Mouse (Mus musculus): ENCODE data around the gene Il10rb. TPM values are rescaled to one million over a fixed set of nuclear protein-coding genes. Genes with fewer than 3 reads are reported as not detected.

Il10rb gene
- polyA plus RNA-seq, 1 experiment from 2014 or later: 12.2 TPM

Other genes with a start within 250 kb of the Il10rb start
- 15.6 and 16.2 TPM in 2 replicates for gene Olig2, start 180.7 kb upstream of the Il10rb start, polyA plus RNA-seq (2015; fragmentation: Nextera tagmentation; extraction: Ambion mirVana)
- 121 and 136 TPM in 2 replicates for gene Olig1, start 136.4 kb upstream of the Il10rb start, polyA plus RNA-seq (2015; fragmentation: Nextera tagmentation; extraction: Ambion mirVana)
- 37.1 and 39.5 TPM in 2 replicates for gene Ifnar2, start 33.4 kb upstream of the Il10rb start, polyA plus RNA-seq (2015; fragmentation: Nextera tagmentation; extraction: Ambion mirVana)
- gene Gm21970, start 14.4 kb upstream of the Il10rb start, polyA plus RNA-seq (2015; fragmentation: Nextera tagmentation; extraction: Ambion mirVana): not detected in 2 replicates
- 48.3 and 51.4 TPM in 2 replicates for gene Ifnar1, start 79.1 kb downstream of the Il10rb start, polyA plus RNA-seq (2015; fragmentation: Nextera tagmentation; extraction: Ambion mirVana)
- gene Ifngr2, start 140.9 kb downstream of the Il10rb start, polyA plus RNA-seq (2015; fragmentation: Nextera tagmentation; extraction: Ambion mirVana): 105 and 106 TPM in 2 replicates
- 99.3 and 105 TPM in 2 replicates for gene Tmem50b, start 191.6 kb downstream of the Il10rb start, polyA plus RNA-seq (2015; fragmentation: Nextera tagmentation; extraction: Ambion mirVana)
- 5.6 and 5.8 TPM in 2 replicates for gene Dnajc28, start 212.9 kb downstream of the Il10rb start, polyA plus RNA-seq (2015; fragmentation: Nextera tagmentation; extraction: Ambion mirVana)
- gene Gart, start 240.8 kb downstream of the Il10rb start, polyA plus RNA-seq (2015; fragmentation: Nextera tagmentation; extraction: Ambion mirVana): 56.7 and 59.1 TPM in 2 replicates
- 110 and 114 TPM in 2 replicates for gene Son, start 241.3 kb downstream of the Il10rb start, polyA plus RNA-seq (2015; fragmentation: Nextera tagmentation; extraction: Ambion mirVana)